Mouse (Mus musculus) lung, postnatal 36 days (tissue): Measurements from ENCODE around the gene Plac9b.
"Not testable (repeated sequence)": the region's sequence is repeated elsewhere in the genome, so short reads cannot be mapped to it uniquely, and the experiment has no call there.

Experiments
- DNase-seq: peaks from one replicate; pipeline ENCODE4 v3.0.0; 2022; ENCODE audit warnings: mixed read lengths

The Plac9b gene

GRCm38 (mm10) chr14:26182380-26182779, at the start of gene Plac9b:
Gene Plac9b, minus strand, starts transcription at chr14:26182480.
- not testable (repeated sequence) for DNase-seq

GRCm38 (mm10) chr14:26216233-26217000, 34.1 kb upstream of the Plac9b start:
- DNase-seq, result not testable (repeated sequence)

GRCm38 (mm10) chr14:26206926-26207247, 24.6 kb upstream of the Plac9b start, which contains the start of gene Tmem254b:
Gene Tmem254b, minus strand, starts transcription at chr14:26207041.
- not testable (repeated sequence) for DNase-seq

GRCm38 (mm10) chr14:26206197-26206925, 24.1 kb upstream of the Plac9b start:
- DNase-seq, result not testable (repeated sequence)

GRCm38 (mm10) chr14:26197851-26198250, 15.6 kb upstream of the Plac9b start:
- not testable (repeated sequence) for DNase-seq

GRCm38 (mm10) chr14:26188361-26188760, 6.1 kb upstream of the Plac9b start:
- DNase-seq, result not testable (repeated sequence)

GRCm38 (mm10) chr14:26186638-26187037, 4.4 kb upstream of the Plac9b start:
- not testable (repeated sequence) for DNase-seq

- DNase-seq, result not testable (repeated sequence)
Observed at GRCm38 (mm10) chr14:26181660-26182059, 620 bp downstream of the Plac9b start.

GRCm38 (mm10) chr14:26175028-26175427, 7.3 kb downstream of the Plac9b start:
- not testable (repeated sequence) for DNase-seq

- DNase-seq, result not testable (repeated sequence)
Observed at GRCm38 (mm10) chr14:26173955-26174354, 8.3 kb downstream of the Plac9b start.

GRCm38 (mm10) chr14:26165266-26165665, 17.0 kb downstream of the Plac9b start:
- DNase-seq, result not testable (repeated sequence)

GRCm38 (mm10) chr14:26162423-26162822, 19.9 kb downstream of the Plac9b start:
- not testable (repeated sequence) for DNase-seq

- DNase-seq, result not testable (repeated sequence)
Observed at GRCm38 (mm10) chr14:26161156-26161555, 21.1 kb downstream of the Plac9b start.

- not testable (repeated sequence) for DNase-seq
Observed at GRCm38 (mm10) chr14:26156032-26156431, 26.2 kb downstream of the Plac9b start.

GRCm38 (mm10) chr14:26147095-26147494, 35.2 kb downstream of the Plac9b start:
- not testable (repeated sequence) for DNase-seq

GRCm38 (mm10) chr14:26119095-26119494, 63.2 kb downstream of the Plac9b start:
- not testable (repeated sequence) for DNase-seq

GRCm38 (mm10) chr14:26118550-26119000, 63.7 kb downstream of the Plac9b start:
- not testable (repeated sequence) for DNase-seq

- DNase-seq, result not testable (repeated sequence)
Observed at GRCm38 (mm10) chr14:26118150-26118549, 64.1 kb downstream of the Plac9b start, which contains the start of gene Duxbl2. Gene Duxbl2, plus strand, starts transcription at chr14:26118349.
